Mouse (Mus musculus) spleen, adult 2 months (tissue): Measurements from ENCODE around the gene Dock8. TPM values are rescaled to one million over a fixed set of nuclear protein-coding genes. Genes with fewer than 3 reads are reported as not detected.

Experiments
- DNase-seq, 2 experiments: peaks; one replicate each; pipeline versions ENCODE4 v3.0.0 to v3.0.0-alpha.2; 2012 to 2021; ENCODE audit warnings: low spot score in 2 of 2, low read depth in 1 of 2
- H3K27ac ChIP-seq: fragments of 200-500 bp; 2 replicates; pipeline ENCODE4 v1.5.1; 2012; ENCODE audit warnings: low read length, inconsistent platforms; ENCODE audit not compliant: insufficient read depth
- H3K27me3 ChIP-seq: fragments of 200-500 bp; 2 replicates; pipeline ENCODE4 v1.6.1; 2012; ENCODE audit warnings: mild to moderate bottlenecking, moderate library complexity, low read length, inconsistent platforms; ENCODE audit not compliant: control insufficient read depth, insufficient read depth
- H3K36me3 ChIP-seq: fragments of 200-500 bp; 2 replicates; pipeline ENCODE4 v1.6.1; 2012; ENCODE audit warnings: mild to moderate bottlenecking, low read length, inconsistent platforms; ENCODE audit not compliant: control insufficient read depth, insufficient read depth
- H3K4me1 ChIP-seq: fragments of 200-500 bp; 2 replicates; pipeline ENCODE4 v1.6.1; 2011; ENCODE audit warnings: inconsistent platforms; ENCODE audit not compliant: control insufficient read depth, insufficient read depth, insufficient read length
- H3K4me3 ChIP-seq: fragments of 200-500 bp; 2 replicates; pipeline ENCODE4 v1.5.1; 2011; ENCODE audit warnings: mild to moderate bottlenecking, inconsistent platforms; ENCODE audit not compliant: insufficient read depth, insufficient read length; ENCODE audit errors: extremely low read depth
- CTCF ChIP-seq: fragments of 200-500 bp; IDR thresholded peaks from 2 replicates; pipeline ENCODE4 v1.5.1; 2011; ENCODE audit warnings: mild to moderate bottlenecking, inconsistent platforms; ENCODE audit not compliant: insufficient read depth, insufficient read length, insufficient replicate concordance; ENCODE audit errors: extremely low read depth
- POLR2A ChIP-seq: fragments of 200-500 bp; IDR thresholded peaks from 2 replicates; pipeline ENCODE4 v1.6.1; 2011; ENCODE audit warnings: low read depth, low read length, inconsistent platforms
- WGBS: fragments of 180-500 bp; shearing (Covaris S2); methylation state at CpG from one replicate; pipeline ENCODE4 v1.1.7; 2018; 5-methylcytosine and 5-hydroxymethylcytosine counted together
- polyA plus RNA-seq: library from polyadenylated mRNA; depleted of rRNA; stranded (reverse); fragments of >200 nt; gene quantifications from 2 replicates; pipeline ENCODE4 v1.2.3, GENCODE M21; 2012

Gene Dock8
- polyA plus RNA-seq, 1 experiment = 36.6 TPM

- Histone ChIP-seq H3K27ac (no peak overlapping the region), H3K36me3 (peaks cover 60% of the 10 kb centered on the region), H3K4me1 (no peaks in the 10 kb centered on the region), H3K4me3 (no peak overlapping the region), H3K27me3 (no peaks in the 10 kb centered on the region)
- 89% methylated on average over 7 of the region's 7 CpGs for WGBS
- DNase-seq = no peak
- no peak for TF ChIP-seq POLR2A
- TF ChIP-seq CTCF = no peak
Measured at GRCm38 (mm10) chr19:25087181-25087580, 87.8 kb downstream of the Dock8 start.

- Histone ChIP-seq H3K27ac (no peak overlapping the region), H3K27me3 (no peaks in the 10 kb centered on the region), H3K4me1 (no peaks in the 10 kb centered on the region), H3K4me3 (no peak overlapping the region), H3K36me3 (peaks cover 54% of the 10 kb centered on the region)
- TF ChIP-seq POLR2A = no peak
- TF ChIP-seq CTCF = no peak
- DNase-seq = no peak
- WGBS = 94% methylated on average over 7 of the region's 7 CpGs
Measured at GRCm38 (mm10) chr19:25089746-25090145, 90.4 kb downstream of the Dock8 start.

GRCm38 (mm10) chr19:25095135-25095534, 95.8 kb downstream of the Dock8 start:
- DNase-seq = no peak
- Histone ChIP-seq H3K27me3 (no peaks in the 10 kb centered on the region), H3K4me3 (no peak overlapping the region), H3K4me1 (no peaks in the 10 kb centered on the region), H3K27ac (no peak overlapping the region; the same call in 1 of the 2 replicates), H3K36me3 (peaks cover 63% of the 10 kb centered on the region)
- 55% methylated on average over 3 of the region's 3 CpGs for WGBS
- TF ChIP-seq POLR2A (no peak), CTCF (no peak)

GRCm38 (mm10) chr19:25096316-25096715, 97.0 kb downstream of the Dock8 start:
- no peak for DNase-seq
- no peaks in the 10 kb centered on the region for H3K4me1 ChIP-seq
- 87% methylated on average over 9 of the region's 9 CpGs for WGBS
- H3K36me3 ChIP-seq = peaks cover 65% of the 10 kb centered on the region
- H3K27ac ChIP-seq = no peak overlapping the region
- no peak overlapping the region for H3K4me3 ChIP-seq
- H3K27me3 ChIP-seq = no peaks in the 10 kb centered on the region
- TF ChIP-seq POLR2A = no peak
- TF ChIP-seq CTCF = no peak

- no peak for TF ChIP-seq CTCF
- no peak for TF ChIP-seq POLR2A
- Histone ChIP-seq H3K27me3 (no peaks in the 10 kb centered on the region), H3K4me3 (no peak overlapping the region), H3K4me1 (no peaks in the 10 kb centered on the region), H3K36me3 (peaks cover 70% of the 10 kb centered on the region), H3K27ac (no peak overlapping the region)
- DNase-seq = no peak
- 61% methylated on average over 4 of the region's 4 CpGs for WGBS
Measured at GRCm38 (mm10) chr19:25096986-25097385, 97.7 kb downstream of the Dock8 start.

GRCm38 (mm10) chr19:25097506-25097905, 98.2 kb downstream of the Dock8 start:
- WGBS = 95% methylated on average over 7 of the region's 7 CpGs
- TF ChIP-seq CTCF (no peak), POLR2A (no peak)
- Histone ChIP-seq H3K4me3 (no peak overlapping the region), H3K36me3 (peaks cover 69% of the 10 kb centered on the region), H3K27me3 (no peaks in the 10 kb centered on the region), H3K27ac (no peak overlapping the region), H3K4me1 (no peaks in the 10 kb centered on the region)
- DNase-seq = no peak

- DNase-seq = no peak
- Histone ChIP-seq H3K36me3 (peaks cover 69% of the 10 kb centered on the region), H3K4me3 (no peak overlapping the region), H3K27ac (no peak overlapping the region), H3K4me1 (no peaks in the 10 kb centered on the region), H3K27me3 (no peaks in the 10 kb centered on the region)
- TF ChIP-seq POLR2A (no peak), CTCF (no peak)
- WGBS = 89% methylated on average over 3 of the region's 3 CpGs
Measured at GRCm38 (mm10) chr19:25097951-25098350, 98.6 kb downstream of the Dock8 start.
